Mouse (Mus musculus): ENCODE data around the gene Serpinb6a.
"Not testable (repeated sequence)": the region's sequence is repeated elsewhere in the genome, so short reads cannot be mapped to it uniquely, and the experiment has no call there.

The Serpinb6a gene

GRCm38 (mm10) chr13:33995197-33995596, 7.4 kb downstream of the Serpinb6a start:
- DNase-seq (ENCODE audit: extremely low read depth, low read depth, low spot score), result no peak

- DNase-seq (ENCODE audit: extremely low read depth, low read depth, low spot score), result no peak
These were observed 13.0 kb downstream of the Serpinb6a start for GRCm38 (mm10) chr13:33989625-33990024.

- no peak for DNase-seq (ENCODE audit: extremely low read depth, low read depth, low spot score)
These were observed 36.0 kb downstream of the Serpinb6a start for GRCm38 (mm10) chr13:33966574-33966973.

GRCm38 (mm10) chr13:33966025-33966412, 36.6 kb downstream of the Serpinb6a start:
- no peak for DNase-seq (ENCODE audit: extremely low read depth, low read depth, low spot score)

- no peak for DNase-seq (ENCODE audit: extremely low read depth, low read depth, low spot score)
These were observed 37.3 kb downstream of the Serpinb6a start for GRCm38 (mm10) chr13:33965056-33966024.

- peak; percentile 16 for DNase-seq (ENCODE audit: extremely low read depth, low read depth, low spot score)
These were observed 38.2 kb downstream of the Serpinb6a start, which contains the start of gene Nqo2 for GRCm38 (mm10) chr13:33964206-33965046. Gene Nqo2, plus strand, starts transcription at chr13:33964687.

GRCm38 (mm10) chr13:33959771-33960170, 42.8 kb downstream of the Serpinb6a start:
- no peak for DNase-seq (ENCODE audit: extremely low read depth, low read depth, low spot score)

GRCm38 (mm10) chr13:33956571-33957421, 45.8 kb downstream of the Serpinb6a start:
- DNase-seq (ENCODE audit: extremely low read depth, low read depth, low spot score), result no peak

- DNase-seq (ENCODE audit: extremely low read depth, low read depth, low spot score), result no peak
These were observed 49.6 kb downstream of the Serpinb6a start for GRCm38 (mm10) chr13:33952947-33953346.

GRCm38 (mm10) chr13:33952075-33952449, 50.5 kb downstream of the Serpinb6a start:
- no peak for DNase-seq (ENCODE audit: extremely low read depth, low read depth, low spot score)

- no peak for DNase-seq (ENCODE audit: extremely low read depth, low read depth, low spot score)
These were observed 51.1 kb downstream of the Serpinb6a start for GRCm38 (mm10) chr13:33951308-33952074.

- DNase-seq (ENCODE audit: extremely low read depth, low read depth, low spot score), result no peak
These were observed 60.3 kb downstream of the Serpinb6a start for GRCm38 (mm10) chr13:33942212-33942779.

GRCm38 (mm10) chr13:33941288-33941808, 61.2 kb downstream of the Serpinb6a start:
- DNase-seq (ENCODE audit: extremely low read depth, low read depth, low spot score), result no peak

- DNase-seq (ENCODE audit: extremely low read depth, low read depth, low spot score), result not testable (repeated sequence)
These were observed 65.0 kb downstream of the Serpinb6a start for GRCm38 (mm10) chr13:33937587-33937986.

- DNase-seq (ENCODE audit: extremely low read depth, low read depth, low spot score), result no peak
These were observed 65.4 kb downstream of the Serpinb6a start for GRCm38 (mm10) chr13:33937151-33937550.

- DNase-seq (ENCODE audit: extremely low read depth, low read depth, low spot score), result no peak
These were observed 67.0 kb downstream of the Serpinb6a start for GRCm38 (mm10) chr13:33935465-33936181.

- no peak for DNase-seq (ENCODE audit: extremely low read depth, low read depth, low spot score)
These were observed 67.9 kb downstream of the Serpinb6a start for GRCm38 (mm10) chr13:33934743-33935142.

GRCm38 (mm10) chr13:33930912-33931311, 71.7 kb downstream of the Serpinb6a start:
- no peak for DNase-seq (ENCODE audit: extremely low read depth, low read depth, low spot score)

GRCm38 (mm10) chr13:33930281-33930680, 72.3 kb downstream of the Serpinb6a start:
- no peak for DNase-seq (ENCODE audit: extremely low read depth, low read depth, low spot score)

Data from fat pad, adult 2 months (tissue).